Mouse (Mus musculus) thymus, postnatal 36 days (tissue): ENCODE data around the gene Aco1.
A peak's percentile ranks its signal among the peaks of the same experiment; 100 is the strongest.

Source experiments
- DNase-seq, 2 experiments: peaks; one replicate each; pipeline ENCODE4 v3.0.0; 2022; ENCODE audit warnings: mixed read lengths in 2 of 2

The Aco1 gene

GRCm38 (mm10) chr4:40218382-40218781 lies 75.5 kb downstream of the Aco1 start:
- DNase-seq: peak; percentile 56 to 65

DNA sequence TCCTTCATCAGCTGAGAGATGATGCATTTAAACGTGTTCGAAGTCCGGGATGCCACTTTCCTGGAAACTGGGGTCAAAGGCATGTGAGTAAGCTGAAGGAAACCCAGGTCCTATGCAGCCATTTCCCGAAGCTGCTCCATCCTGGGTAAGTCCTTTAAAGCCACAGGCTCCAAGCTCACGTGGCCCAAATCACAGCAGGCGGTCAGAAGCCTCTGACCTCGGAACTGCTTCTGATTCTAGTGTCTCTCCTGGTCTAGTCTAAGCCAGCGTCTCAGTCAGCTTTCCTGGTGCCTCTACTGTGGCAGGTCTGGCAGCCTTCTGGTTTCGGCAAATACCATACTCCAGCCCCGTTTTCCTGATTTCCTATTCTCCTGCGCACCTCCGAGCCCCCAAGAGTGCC lies 77.6 kb downstream of the Aco1 start:
- no peak for DNase-seq

GRCm38 (mm10) chr4:40221004-40221760 lies 78.3 kb downstream of the Aco1 start:
- DNase-seq: no peak

- no peak for DNase-seq
Observed at GRCm38 (mm10) chr4:40221876-40222585, 79.2 kb downstream of the Aco1 start.

- no peak for DNase-seq
Observed at GRCm38 (mm10) chr4:40226095-40226494, 83.2 kb downstream of the Aco1 start.

DNA sequence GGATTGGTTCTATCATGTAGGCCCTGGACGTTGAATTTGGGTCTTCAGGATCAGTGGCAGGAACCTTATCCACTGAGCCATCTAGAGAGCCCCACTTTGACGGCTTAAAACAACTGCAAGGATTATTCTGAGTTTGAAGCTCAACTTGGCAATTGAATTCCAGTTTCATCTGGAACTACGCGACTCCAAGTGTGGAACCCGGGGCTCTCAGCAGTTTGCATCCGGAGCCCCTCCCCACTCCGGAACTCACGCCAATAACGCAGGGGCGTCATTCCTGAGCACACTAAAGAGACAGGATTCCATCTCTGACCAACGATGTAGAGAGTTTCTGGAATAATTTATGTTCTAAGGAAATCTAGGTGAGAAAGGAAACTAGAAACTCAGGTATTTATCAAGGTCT lies 84.2 kb downstream of the Aco1 start:
- no peak for DNase-seq

DNA sequence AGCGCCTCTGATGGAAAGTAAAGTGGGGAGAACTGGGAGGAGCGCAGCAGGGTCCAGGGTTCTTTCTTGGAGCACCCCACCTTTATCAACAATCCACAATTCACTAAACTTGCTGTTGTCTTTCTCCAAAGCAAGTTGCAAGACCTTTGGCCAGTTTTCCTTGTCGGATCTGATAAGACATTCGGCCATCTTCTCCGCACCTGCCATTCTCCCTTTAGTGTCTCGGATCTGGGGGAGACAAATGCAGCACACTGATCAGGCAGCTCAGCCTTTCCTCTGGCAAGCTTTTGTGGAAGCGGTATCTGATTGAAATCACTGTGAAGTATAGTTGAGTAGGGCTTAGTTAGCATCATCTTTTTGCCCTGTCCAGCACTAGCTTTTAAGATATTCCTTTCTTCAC lies 85.0 kb downstream of the Aco1 start:
- DNase-seq: no peak

GRCm38 (mm10) chr4:40229723-40230122 lies 86.8 kb downstream of the Aco1 start:
- no peak for DNase-seq

- DNase-seq: no peak
Observed at GRCm38 (mm10) chr4:40233062-40233664, 90.3 kb downstream of the Aco1 start.

DNA sequence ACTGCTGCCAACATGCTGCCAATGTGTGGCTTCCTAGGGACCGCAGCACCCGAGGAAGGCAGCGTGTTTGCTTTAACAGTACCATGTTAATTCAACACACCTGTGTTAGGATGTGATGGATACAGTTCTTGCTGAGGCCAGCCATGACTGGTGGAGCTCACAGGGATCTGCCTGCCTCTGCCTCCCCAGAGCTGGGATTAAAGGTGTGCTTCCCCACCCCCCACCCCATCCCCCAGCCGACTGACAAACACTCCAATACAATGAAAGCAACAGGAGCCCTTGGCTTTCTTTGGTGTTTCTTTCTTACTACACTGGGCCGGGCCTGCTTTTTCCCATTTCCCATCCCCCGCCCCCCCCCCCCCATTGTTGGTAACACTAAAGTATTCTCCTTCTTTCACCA lies 91.4 kb downstream of the Aco1 start:
- no peak for DNase-seq

- no peak for DNase-seq
Observed at GRCm38 (mm10) chr4:40236829-40237228, 93.9 kb downstream of the Aco1 start.

DNA sequence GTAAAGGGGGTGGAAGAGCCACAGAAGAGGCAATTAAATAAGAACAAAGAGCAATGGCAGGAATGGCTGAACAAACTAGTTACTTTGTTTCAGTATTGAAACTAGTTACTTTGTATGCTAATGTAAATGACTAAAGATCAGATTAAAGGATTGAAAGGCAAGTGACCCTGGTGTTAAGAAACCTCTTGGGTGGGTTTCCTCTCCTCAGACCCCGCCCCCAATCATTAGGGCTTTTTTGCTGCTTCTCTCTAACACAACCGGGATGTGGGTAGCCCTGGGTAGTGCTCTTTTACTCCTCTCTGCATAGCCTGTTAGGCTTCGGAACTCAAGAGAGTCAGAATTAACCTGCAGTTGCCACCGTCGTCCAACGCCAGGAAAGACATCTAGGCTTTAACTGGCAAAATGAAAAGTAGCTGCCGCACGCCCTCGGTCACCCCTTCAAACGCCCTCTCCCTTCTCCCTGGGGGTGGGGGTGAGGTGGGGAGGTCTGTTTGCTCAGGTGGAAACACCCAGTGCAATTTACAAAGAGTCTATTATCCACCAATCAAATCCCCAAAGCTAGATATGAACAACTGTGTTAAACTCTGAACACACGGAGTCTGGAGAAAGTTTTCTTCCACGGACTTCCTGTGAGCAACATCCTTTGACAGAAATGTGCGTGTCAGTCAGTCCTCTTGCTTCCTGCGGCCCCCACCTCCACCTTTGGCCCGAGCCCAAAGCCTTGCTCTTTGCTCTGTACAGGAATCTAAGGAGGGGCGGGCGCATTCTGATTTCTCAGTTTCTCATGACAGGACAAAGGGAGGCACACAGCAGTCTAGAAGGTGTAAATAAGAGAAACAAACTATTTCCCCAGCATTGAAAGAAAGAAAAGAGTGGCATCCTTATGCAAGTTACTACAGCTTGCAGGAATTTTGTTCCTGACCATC lies 95.9 kb downstream of the Aco1 start:
- DNase-seq: peak; percentile 56 to 66

- peak; percentile 29 to 33 for DNase-seq
Observed at GRCm38 (mm10) chr4:40239409-40240271, 96.8 kb downstream of the Aco1 start, which contains the start of gene Ddx58. TSS of gene Ddx58 (minus strand) at chr4:40239828.

GRCm38 (mm10) chr4:40240272-40240744 lies 97.4 kb downstream of the Aco1 start:
- no peak for DNase-seq

DNA sequence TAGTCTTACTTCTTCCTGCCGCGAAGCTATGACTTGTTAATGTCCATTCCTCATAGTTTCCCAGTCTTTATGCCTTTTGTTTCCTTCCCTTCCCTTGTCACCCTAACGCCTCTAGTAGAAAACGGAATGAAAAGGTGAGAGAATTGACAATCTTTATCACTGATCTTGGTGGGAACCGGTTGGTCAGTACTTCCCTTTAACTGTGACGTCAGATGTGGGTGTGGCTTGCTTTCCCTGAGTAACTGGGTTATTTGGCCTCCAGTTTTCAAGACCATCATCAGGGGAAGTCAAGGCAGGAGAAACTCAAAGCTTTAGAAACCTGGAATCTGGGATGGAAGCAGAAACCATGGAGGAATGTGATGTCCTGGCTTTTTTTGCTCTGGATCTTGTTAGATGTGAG lies 99.0 kb downstream of the Aco1 start:
- no peak for DNase-seq

- DNase-seq: no peak
Observed at GRCm38 (mm10) chr4:40243006-40243405, 100.1 kb downstream of the Aco1 start.

- DNase-seq: no peak
Observed at GRCm38 (mm10) chr4:40244035-40244434, 101.2 kb downstream of the Aco1 start.
